1 mouse cellular context compared by ENCODE assay signal in genomic region chr7:30050882-30051548, GRCm38 (mm10).
TF ChIP-seq lines count a peak whose summit lies in the region.

TSS of gene Zfp14 (minus strand) at chr7:30051380.

TF ChIP-seq in CH12.LX, 34 proteins besides CTCF, POLR2A, EP300 and RAD21 (continued from another document):
- TF ChIP-seq MYC (IDR thresholded peaks at IDR 0.05; ENCODE audit: low read depth, low read length): no peak
- TF ChIP-seq SIN3A (IDR thresholded peaks at IDR 0.05; ENCODE audit: low read length): peak; percentile 33; the same call in 1 of the 2 replicates
- no peak for TF ChIP-seq CHD2 (IDR thresholded peaks at IDR 0.05; ENCODE audit: low read length)
- TF ChIP-seq NELFE (IDR thresholded peaks at IDR 0.05; ENCODE audit: low read depth, low read length): 0 out of 2 replicates have a peak, but pooled peaks have one; percentile 40
